Comparison of ENCODE assay signal across 1 mouse cellular context in the genomic region with DNA sequence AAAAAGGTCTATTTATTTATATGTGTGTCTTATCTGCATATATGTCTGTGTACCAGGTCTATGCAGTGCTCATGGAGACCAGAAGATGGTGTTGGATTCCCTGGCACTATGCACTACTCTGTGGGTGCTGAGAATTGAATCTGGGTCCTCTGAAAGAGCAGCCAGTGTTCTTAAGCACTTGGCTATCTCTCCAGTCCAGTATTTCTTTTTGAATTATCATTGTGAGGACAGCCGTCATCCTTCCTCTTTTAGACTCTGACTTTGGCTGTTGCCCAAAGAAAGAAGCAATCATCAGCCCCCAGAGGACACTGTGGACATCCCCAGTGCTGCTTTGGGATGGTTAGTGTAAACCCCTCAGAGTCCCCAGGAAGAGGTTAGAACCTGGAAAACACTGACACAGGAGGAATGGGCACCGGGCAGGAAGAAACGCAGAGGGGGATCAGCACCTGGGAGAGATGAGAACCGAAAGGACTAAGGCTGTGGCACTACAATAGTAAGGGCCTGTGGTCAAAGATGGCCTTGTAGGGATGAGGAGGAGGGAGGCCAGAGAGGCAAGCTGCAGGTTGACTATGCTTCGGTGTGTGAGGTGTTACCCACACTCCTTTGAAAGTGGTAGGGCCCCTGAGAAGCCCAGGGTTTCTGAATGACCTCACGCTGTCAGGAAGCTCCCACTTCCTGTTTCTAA.
TF ChIP-seq lines count a peak whose summit lies in the region.

No protein-coding gene starts in this region.

TF ChIP-seq in CH12.LX, 34 proteins besides CTCF, POLR2A, EP300 and RAD21 (continued from another document):
- no peak for TF ChIP-seq ZC3H11A (IDR thresholded peaks at IDR 0.05; ENCODE audit: low read depth, low read length)
